ENCODE assay signal across 31 mouse cellular contexts in the genomic region with DNA sequence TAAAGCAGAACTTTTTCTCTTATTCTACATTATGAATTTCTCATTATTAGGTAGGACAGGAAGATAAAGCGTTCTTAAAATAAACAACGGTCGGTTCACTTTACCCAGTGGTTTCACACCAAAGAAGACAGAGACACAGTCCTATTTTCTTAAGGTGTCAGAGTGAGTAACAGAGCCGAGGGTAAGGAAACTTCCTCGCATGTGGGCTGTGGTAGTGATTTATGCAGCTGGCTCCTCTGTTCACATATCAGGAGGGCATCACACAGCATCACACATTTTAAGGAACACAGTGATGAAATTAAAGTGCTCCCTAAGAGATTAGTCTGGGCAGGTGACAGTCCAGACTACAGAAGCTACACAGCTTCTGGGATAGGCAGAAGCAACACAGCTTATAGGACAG.
"Had no signal": no experiment of that assay in that cellular context is flagged by ENCODE, and none has a peak within 500 bp of the region (broad histone marks: within the 10 kb centered on the region; RNA-seq: fewer than 3 reads in every experiment).

No protein-coding gene starts in this region.

- H3K27me3 ChIP-seq: limb, embryonic 12.5 days; limb, embryonic 13.5 days; limb, embryonic 15.5 days; liver, embryonic 12.5 days; liver, embryonic 13.5 days; liver, embryonic 15.5 days; lung, embryonic 15.5 days; megakaryocyte, embryonic 14.5 days; midbrain, embryonic 12.5 days; midbrain, embryonic 13.5 days; neural tube, embryonic 12.5 days; neural tube, embryonic 13.5 days had no signal

- H3K9me3 ChIP-seq: limb, embryonic 10.5 days; limb, embryonic 13.5 days; limb, embryonic 15.5 days; liver, embryonic 12.5 days; liver, embryonic 13.5 days; liver, embryonic 15.5 days; lung, embryonic 15.5 days; megakaryocyte, embryonic 14.5 days; midbrain, embryonic 10.5 days; midbrain, embryonic 12.5 days; midbrain, embryonic 13.5 days; neural tube, embryonic 12.5 days; neural tube, embryonic 13.5 days had no signal

- H3K4me3 ChIP-seq: limb, embryonic 10.5 days; limb, embryonic 12.5 days; limb, embryonic 13.5 days; limb, embryonic 15.5 days; liver, embryonic 12.5 days; liver, embryonic 13.5 days; liver, embryonic 15.5 days; lung, embryonic 15.5 days; megakaryocyte, embryonic 14.5 days; midbrain, embryonic 10.5 days; midbrain, embryonic 12.5 days; midbrain, embryonic 13.5 days; myocyte; neural tube, embryonic 12.5 days; neural tube, embryonic 13.5 days had no signal

- DNase-seq: left cerebral cortex, postnatal 4 days; liver; liver, embryonic 13.5 days; liver, postnatal 0 days; lung, adult 18-20 months; lung, adult 2 months; lung, embryonic 14.5 days; lung, postnatal 10 days; lung, postnatal 14 days; lung, postnatal 36 days; lung, postnatal 4 days; midbrain, embryonic 14.5 days had no signal

- H3K27ac ChIP-seq: limb, embryonic 10.5 days; limb, embryonic 12.5 days; limb, embryonic 13.5 days; limb, embryonic 15.5 days; liver, embryonic 12.5 days; liver, embryonic 13.5 days; liver, embryonic 14.5 days; liver, embryonic 15.5 days; lung, embryonic 15.5 days; macrophage; midbrain, embryonic 10.5 days; midbrain, embryonic 12.5 days; midbrain, embryonic 13.5 days; neural tube, embryonic 12.5 days; neural tube, embryonic 13.5 days had no signal

- H3K4me1 ChIP-seq: limb, embryonic 10.5 days; limb, embryonic 12.5 days; limb, embryonic 13.5 days; limb, embryonic 15.5 days; liver, embryonic 12.5 days; liver, embryonic 13.5 days; liver, embryonic 15.5 days; lung, embryonic 15.5 days; megakaryocyte, embryonic 14.5 days; midbrain, embryonic 10.5 days; midbrain, embryonic 12.5 days; midbrain, embryonic 13.5 days; neural tube, embryonic 12.5 days; neural tube, embryonic 13.5 days had no signal

- H3K4me2 ChIP-seq: limb, embryonic 12.5 days; limb, embryonic 13.5 days; limb, embryonic 15.5 days; liver, embryonic 11.5 days; liver, embryonic 12.5 days; liver, embryonic 13.5 days; liver, embryonic 15.5 days; lung, embryonic 14.5 days; lung, embryonic 15.5 days; midbrain, embryonic 11.5 days; midbrain, embryonic 12.5 days; midbrain, embryonic 13.5 days; neural tube, embryonic 12.5 days; neural tube, embryonic 13.5 days had no signal

- ATAC-seq: liver, embryonic 12.5 days; liver, postnatal 0 days; lung, postnatal 0 days; midbrain, embryonic 13.5 days had no signal

- H3K36me3 ChIP-seq: limb, embryonic 10.5 days; limb, embryonic 12.5 days; limb, embryonic 13.5 days; limb, embryonic 15.5 days; liver, embryonic 12.5 days; liver, embryonic 13.5 days; liver, embryonic 15.5 days; lung, embryonic 15.5 days; midbrain, embryonic 10.5 days; midbrain, embryonic 12.5 days; midbrain, embryonic 13.5 days; neural tube, embryonic 12.5 days; neural tube, embryonic 13.5 days had no signal

- H3K9ac ChIP-seq: limb, embryonic 12.5 days; limb, embryonic 13.5 days; limb, embryonic 15.5 days; liver, embryonic 12.5 days; liver, embryonic 13.5 days; liver, embryonic 14.5 days; liver, embryonic 15.5 days; liver, postnatal 0 days; lung, embryonic 14.5 days; lung, embryonic 15.5 days; midbrain, embryonic 12.5 days; midbrain, embryonic 13.5 days; neural tube, embryonic 12.5 days; neural tube, embryonic 13.5 days had no signal
